Mouse (Mus musculus): ENCODE data around the gene Cdk2ap2. TPM values are rescaled to one million over a fixed set of nuclear protein-coding genes. Genes with fewer than 3 reads are reported as not detected.

Gene Cdk2ap2
- polyA plus RNA-seq, 1 experiment: 200 TPM

GRCm38 (mm10) chr19:4108535-4108934 lies 11.6 kb downstream of the Cdk2ap2 start:
- TF ChIP-seq CTCF (IDR thresholded peaks at IDR 0.05; ENCODE audit: insufficient read depth, low read length) (no peak), POLR2A (IDR thresholded peaks at IDR 0.05; ENCODE audit: borderline replicate concordance, extremely low read depth, low read depth, low read length) (no peak)
- WGBS: 80% methylated on average over 9 of the region's 9 CpGs
- Histone ChIP-seq H3K4me1 (ENCODE audit: control insufficient read depth, insufficient read depth, low read length) (peaks cover 10% of the 10 kb centered on the region), H3K4me3 (replicated peaks; ENCODE audit: extremely low read depth, low read depth, low read length) (no peak overlapping the region)
- no peak for DNase-seq

- 92% methylated on average over 26 of the region's 26 CpGs for WGBS
- Histone ChIP-seq H3K4me3 (replicated peaks; ENCODE audit: extremely low read depth, low read depth, low read length) (no peak overlapping the region), H3K4me1 (ENCODE audit: control insufficient read depth, insufficient read depth, low read length) (peaks cover 10% of the 10 kb centered on the region)
- DNase-seq: no peak
- no peak for TF ChIP-seq POLR2A (IDR thresholded peaks at IDR 0.05; ENCODE audit: borderline replicate concordance, extremely low read depth, low read depth, low read length)
- no peak for TF ChIP-seq CTCF (IDR thresholded peaks at IDR 0.05; ENCODE audit: insufficient read depth, low read length)
Observed at GRCm38 (mm10) chr19:4112063-4112960, 15.3 kb downstream of the Cdk2ap2 start.

GRCm38 (mm10) chr19:4113186-4113805 lies 16.3 kb downstream of the Cdk2ap2 start:
- no peak overlapping the region for H3K4me3 ChIP-seq (replicated peaks; ENCODE audit: extremely low read depth, low read depth, low read length)
- WGBS: 19% methylated on average over 13 of the region's 13 CpGs
- TF ChIP-seq CTCF (IDR thresholded peaks at IDR 0.05; ENCODE audit: insufficient read depth, low read length): no peak
- peak; percentile 36; the same call in 1 of the 2 replicates for TF ChIP-seq POLR2A (IDR thresholded peaks at IDR 0.05; ENCODE audit: borderline replicate concordance, extremely low read depth, low read depth, low read length)
- DNase-seq: peak; percentile 64
- peaks cover 10% of the 10 kb centered on the region for H3K4me1 ChIP-seq (ENCODE audit: control insufficient read depth, insufficient read depth, low read length)

- TF ChIP-seq CTCF (IDR thresholded peaks at IDR 0.05; ENCODE audit: insufficient read depth, low read length) (no peak), POLR2A (IDR thresholded peaks at IDR 0.05; ENCODE audit: borderline replicate concordance, extremely low read depth, low read depth, low read length) (no peak)
- 21% methylated on average over 5 of the region's 5 CpGs for WGBS
- Histone ChIP-seq H3K4me3 (replicated peaks; ENCODE audit: extremely low read depth, low read depth, low read length) (no peak overlapping the region), H3K4me1 (ENCODE audit: control insufficient read depth, insufficient read depth, low read length) (peaks cover 10% of the 10 kb centered on the region)
- no peak for DNase-seq
Observed at GRCm38 (mm10) chr19:4113806-4114230, 16.8 kb downstream of the Cdk2ap2 start.

GRCm38 (mm10) chr19:4114551-4114950 lies 17.6 kb downstream of the Cdk2ap2 start:
- no peak overlapping the region for H3K4me3 ChIP-seq (replicated peaks; ENCODE audit: extremely low read depth, low read depth, low read length)
- peaks cover 10% of the 10 kb centered on the region for H3K4me1 ChIP-seq (ENCODE audit: control insufficient read depth, insufficient read depth, low read length)
- DNase-seq: no peak
- 81% methylated on average over 10 of the region's 10 CpGs for WGBS
- TF ChIP-seq POLR2A (IDR thresholded peaks at IDR 0.05; ENCODE audit: borderline replicate concordance, extremely low read depth, low read depth, low read length) (no peak), CTCF (IDR thresholded peaks at IDR 0.05; ENCODE audit: insufficient read depth, low read length) (no peak)

GRCm38 (mm10) chr19:4115144-4115543 lies 18.2 kb downstream of the Cdk2ap2 start:
- WGBS: 91% methylated on average over 10 of the region's 10 CpGs
- H3K4me1 ChIP-seq (ENCODE audit: control insufficient read depth, insufficient read depth, low read length): peaks cover 10% of the 10 kb centered on the region
- no peak for DNase-seq
- TF ChIP-seq POLR2A (IDR thresholded peaks at IDR 0.05; ENCODE audit: borderline replicate concordance, extremely low read depth, low read depth, low read length): no peak
- no peak for TF ChIP-seq CTCF (IDR thresholded peaks at IDR 0.05; ENCODE audit: insufficient read depth, low read length)
- no peak overlapping the region for H3K4me3 ChIP-seq (replicated peaks; ENCODE audit: extremely low read depth, low read depth, low read length)

DNA sequence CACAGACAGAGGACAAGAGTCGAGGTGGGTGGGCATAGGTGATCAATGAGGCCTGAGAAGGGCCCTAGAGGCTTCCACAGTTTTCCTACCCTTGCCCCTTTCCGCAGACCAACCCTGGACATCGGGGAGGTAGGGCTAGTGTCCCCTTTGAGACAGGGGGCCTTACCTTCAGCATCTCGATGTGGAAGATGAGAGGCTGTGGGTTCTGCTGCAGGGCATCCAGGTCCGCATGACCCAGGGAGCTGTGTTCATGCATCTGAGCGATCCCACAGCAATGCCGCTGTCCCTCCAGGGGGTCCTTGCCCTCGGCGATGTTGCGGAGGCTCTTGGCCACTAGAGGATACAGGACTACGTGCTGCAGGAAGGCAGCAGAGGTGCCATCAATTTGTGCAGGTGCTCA lies 18.8 kb downstream of the Cdk2ap2 start:
- Histone ChIP-seq H3K4me1 (ENCODE audit: control insufficient read depth, insufficient read depth, low read length) (peaks cover 15% of the 10 kb centered on the region), H3K4me3 (replicated peaks; ENCODE audit: extremely low read depth, low read depth, low read length) (no peak overlapping the region)
- TF ChIP-seq CTCF (IDR thresholded peaks at IDR 0.05; ENCODE audit: insufficient read depth, low read length) (no peak), POLR2A (IDR thresholded peaks at IDR 0.05; ENCODE audit: borderline replicate concordance, extremely low read depth, low read depth, low read length) (no peak)
- DNase-seq: no peak
- 86% methylated on average over 11 of the region's 11 CpGs for WGBS

DNA sequence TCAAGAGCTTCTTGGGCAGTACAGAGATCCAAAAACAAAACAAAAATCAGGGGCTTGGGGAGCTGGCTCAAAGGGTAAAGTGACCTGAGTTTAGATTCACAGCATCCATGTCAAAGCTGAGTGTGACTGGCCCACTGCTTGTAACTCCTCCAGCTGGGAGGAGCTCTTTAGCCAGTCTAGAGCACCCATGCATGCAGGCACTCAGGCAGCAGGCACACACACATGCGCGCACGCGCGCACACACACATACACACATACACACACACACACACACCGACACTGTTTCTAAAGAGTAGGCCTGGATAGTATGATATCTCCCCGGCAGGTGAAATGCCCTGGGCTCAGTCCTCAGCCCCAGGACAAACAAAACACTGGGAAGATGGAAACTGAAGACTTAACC lies 20.0 kb downstream of the Cdk2ap2 start:
- DNase-seq: no peak
- H3K4me3 ChIP-seq (replicated peaks; ENCODE audit: extremely low read depth, low read depth, low read length): no peak overlapping the region
- no peak for TF ChIP-seq POLR2A (IDR thresholded peaks at IDR 0.05; ENCODE audit: borderline replicate concordance, extremely low read depth, low read depth, low read length)
- TF ChIP-seq CTCF (IDR thresholded peaks at IDR 0.05; ENCODE audit: insufficient read depth, low read length): no peak
- H3K4me1 ChIP-seq (ENCODE audit: control insufficient read depth, insufficient read depth, low read length): peaks cover 15% of the 10 kb centered on the region
- 87% methylated on average over 7 of the region's 7 CpGs for WGBS

DNA sequence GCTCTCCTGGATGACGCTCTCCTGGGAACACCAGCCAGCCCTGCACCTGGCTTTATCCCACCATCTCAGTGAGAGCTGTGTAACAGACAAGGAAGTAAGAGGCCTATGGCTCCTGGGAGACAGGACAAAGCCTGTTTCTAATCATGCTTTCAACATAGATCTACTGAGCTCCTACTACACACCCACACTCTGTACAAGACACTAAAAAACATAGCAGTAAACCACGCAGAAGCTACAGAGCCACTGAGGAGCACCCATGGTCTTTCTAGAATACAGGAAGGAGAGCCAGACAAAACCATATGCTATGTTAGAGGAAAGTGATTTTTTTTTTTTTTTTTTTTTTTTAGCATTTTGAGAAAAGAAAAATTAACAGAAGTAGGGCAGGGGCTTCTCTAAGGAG lies 21.4 kb downstream of the Cdk2ap2 start:
- no peak for TF ChIP-seq POLR2A (IDR thresholded peaks at IDR 0.05; ENCODE audit: borderline replicate concordance, extremely low read depth, low read depth, low read length)
- TF ChIP-seq CTCF (IDR thresholded peaks at IDR 0.05; ENCODE audit: insufficient read depth, low read length): no peak
- WGBS: 95% methylated on average over 2 of the region's 2 CpGs
- no peak overlapping the region for H3K4me3 ChIP-seq (replicated peaks; ENCODE audit: extremely low read depth, low read depth, low read length)

More for the DNA sequence above, 21.4 kb downstream of the Cdk2ap2 start:
- peaks cover 7% of the 10 kb centered on the region for H3K4me1 ChIP-seq (ENCODE audit: control insufficient read depth, insufficient read depth, low read length)
- no peak for DNase-seq
